Mouse (Mus musculus): ENCODE data around the gene Gcn1l1. TPM values are rescaled to one million over a fixed set of nuclear protein-coding genes. Genes with fewer than 3 reads are reported as not detected.

The Gcn1l1 gene
- polyA plus RNA-seq, 2 experiments, result 11.4 to 14.8 TPM

GRCm38 (mm10) chr5:115547421-115547820, 17.6 kb upstream of the Gcn1l1 start:
- TF ChIP-seq EP300 (IDR thresholded peaks at IDR 0.05; ENCODE audit: low read depth), result no peak
- H3K27me3 ChIP-seq (ENCODE audit: control insufficient read depth, insufficient read depth, low read length), result no peaks in the 10 kb centered on the region
- no peak overlapping the region for H3K9ac ChIP-seq (replicated peaks)
- ATAC-seq (ENCODE audit: insufficient read depth) (no peak), DNase-seq (ENCODE audit: low read depth in 3 of 3, low spot score in 3 of 3) (no peak)
- 76% methylated on average over 7 of the region's 7 CpGs for WGBS (ENCODE audit: insufficient replicate concordance)
- no peak overlapping the region for H3K27ac ChIP-seq
- peaks cover 5 to 11% of the 10 kb centered on the region in 2 experiments; a peak in 3 of 4 replicates for H3K4me1 ChIP-seq (replicated peaks; ENCODE audit: control insufficient read depth in 2 of 2, insufficient read depth in 2 of 2, low read length in 1 of 2)
- H3K4me3 ChIP-seq (ENCODE audit: insufficient read depth in 1 of 2, low read depth in 2 of 2, low read length in 2 of 2), result no peak overlapping the region
- peaks cover 2% of the 10 kb centered on the region; the same call in 1 of the 2 replicates for H3K36me3 ChIP-seq (replicated peaks; ENCODE audit: control insufficient read depth, insufficient read depth, low read depth)
- H3K9me3 ChIP-seq (ENCODE audit: control insufficient read depth, low read length), result no peaks in the 10 kb centered on the region
- H3K4me2 ChIP-seq (ENCODE audit: low read depth), result no peak overlapping the region

DNA sequence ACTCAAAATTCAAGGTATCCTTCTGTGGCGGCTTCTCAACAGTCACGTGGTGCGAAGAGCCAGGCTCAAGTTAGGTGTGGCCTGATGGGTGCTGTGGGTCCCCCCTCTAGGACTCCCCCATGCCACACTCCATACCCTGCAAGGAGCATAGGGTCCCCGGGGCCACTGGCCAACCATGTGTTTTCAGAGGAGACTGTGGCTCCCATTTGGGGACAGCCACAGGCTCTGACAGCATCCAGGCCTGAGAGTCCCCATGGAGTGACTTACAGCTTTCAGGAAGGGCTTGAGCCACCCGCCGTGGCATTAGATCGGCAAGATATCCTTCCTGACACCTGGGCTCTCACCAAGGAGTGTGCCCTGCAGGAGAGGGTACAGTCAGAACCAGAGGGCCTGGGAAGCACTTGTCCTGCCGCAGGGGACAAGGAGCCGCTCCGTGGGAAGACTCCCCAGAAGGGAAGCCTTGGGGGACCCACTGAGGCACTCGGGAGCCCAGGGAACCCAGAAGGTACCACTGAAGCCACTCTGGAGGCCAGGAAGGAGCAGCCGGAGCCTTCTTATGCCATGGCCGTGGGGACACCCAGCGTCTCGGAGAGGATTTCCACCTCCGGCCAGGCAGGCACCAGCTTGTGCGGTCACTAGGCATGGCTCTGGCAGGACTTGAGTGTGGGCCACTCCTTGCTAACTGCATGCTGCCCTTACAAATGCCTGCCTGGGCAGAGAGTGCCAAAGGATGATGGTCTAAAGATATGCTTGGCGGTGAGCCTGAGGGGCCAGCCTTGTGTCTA, 16.4 kb upstream of the Gcn1l1 start:
- TF ChIP-seq EP300 (IDR thresholded peaks at IDR 0.05; ENCODE audit: low read depth) (no peak), CTCF (IDR thresholded peaks at IDR 0.05; ENCODE audit: low read depth) (no peak)
- no peak overlapping the region for H3K27ac ChIP-seq
- H3K9ac ChIP-seq (replicated peaks), result no peak overlapping the region
- H3K27me3 ChIP-seq (ENCODE audit: control insufficient read depth, insufficient read depth, low read length), result no peaks in the 10 kb centered on the region
- H3K4me3 ChIP-seq (ENCODE audit: insufficient read depth in 1 of 2, low read depth in 2 of 2, low read length in 2 of 2), result no peak overlapping the region
- H3K9me3 ChIP-seq (ENCODE audit: control insufficient read depth, low read length), result no peaks in the 10 kb centered on the region
- DNase-seq (ENCODE audit: low read depth in 3 of 3, low spot score in 3 of 3), result no peak
- peaks cover 2% of the 10 kb centered on the region; the same call in 1 of the 2 replicates for H3K36me3 ChIP-seq (replicated peaks; ENCODE audit: control insufficient read depth, insufficient read depth, low read depth)
- WGBS (ENCODE audit: insufficient replicate concordance), result 85% methylated on average over 18 of the region's 18 CpGs
- H3K4me2 ChIP-seq (ENCODE audit: low read depth), result no peak overlapping the region
- H3K4me1 ChIP-seq (replicated peaks; ENCODE audit: control insufficient read depth in 2 of 2, insufficient read depth in 2 of 2, low read length in 1 of 2), result peaks cover 0 to 2% of the 10 kb centered on the region in 2 experiments; a peak in 1 of 4 replicates
- no peak for ATAC-seq (ENCODE audit: insufficient read depth)

GRCm38 (mm10) chr5:115550482-115551005, 14.5 kb upstream of the Gcn1l1 start:
- H3K4me2 ChIP-seq (ENCODE audit: low read depth), result no peak overlapping the region
- TF ChIP-seq CTCF (IDR thresholded peaks at IDR 0.05; ENCODE audit: low read depth), result no peak
- no peak for TF ChIP-seq EP300 (IDR thresholded peaks at IDR 0.05; ENCODE audit: low read depth)
- H3K36me3 ChIP-seq (replicated peaks; ENCODE audit: control insufficient read depth, insufficient read depth, low read depth), result peaks cover 2% of the 10 kb centered on the region; the same call in 1 of the 2 replicates

GRCm38 (mm10) chr5:115551386-115551785, 13.7 kb upstream of the Gcn1l1 start:
- H3K4me2 ChIP-seq (ENCODE audit: low read depth), result no peak overlapping the region
- TF ChIP-seq CTCF (IDR thresholded peaks at IDR 0.05; ENCODE audit: low read depth) (no peak), EP300 (IDR thresholded peaks at IDR 0.05; ENCODE audit: low read depth) (no peak)
- H3K9ac ChIP-seq (replicated peaks), result no peak overlapping the region
- H3K36me3 ChIP-seq (replicated peaks; ENCODE audit: control insufficient read depth, insufficient read depth, low read depth), result peaks cover 2% of the 10 kb centered on the region; the same call in 1 of the 2 replicates
- H3K4me3 ChIP-seq (ENCODE audit: insufficient read depth in 1 of 2, low read depth in 2 of 2, low read length in 2 of 2), result no peak overlapping the region
- H3K9me3 ChIP-seq (ENCODE audit: control insufficient read depth, low read length), result no peaks in the 10 kb centered on the region
- H3K4me1 ChIP-seq (replicated peaks; ENCODE audit: control insufficient read depth in 2 of 2, insufficient read depth in 2 of 2, low read length in 1 of 2), result peaks cover 0 to under 1% of the 10 kb centered on the region in 2 experiments; a peak in 1 of 4 replicates
- H3K27me3 ChIP-seq (ENCODE audit: control insufficient read depth, insufficient read depth, low read length), result no peaks in the 10 kb centered on the region
- ATAC-seq (ENCODE audit: insufficient read depth), result no peak
- WGBS (ENCODE audit: insufficient replicate concordance), result 79% methylated on average over 12 of the region's 12 CpGs
- DNase-seq (ENCODE audit: low read depth in 3 of 3, low spot score in 3 of 3), result no peak
- no peak overlapping the region for H3K27ac ChIP-seq

More at GRCm38 (mm10) chr5:115550482-115551005, 14.5 kb upstream of the Gcn1l1 start:
- Histone ChIP-seq H3K27ac (no peak overlapping the region), H3K9ac (replicated peaks) (no peak overlapping the region), H3K9me3 (ENCODE audit: control insufficient read depth, low read length) (no peaks in the 10 kb centered on the region), H3K4me1 (replicated peaks; ENCODE audit: control insufficient read depth in 2 of 2, insufficient read depth in 2 of 2, low read length in 1 of 2) (no peaks in the 10 kb centered on the region), H3K4me3 (ENCODE audit: insufficient read depth in 1 of 2, low read depth in 2 of 2, low read length in 2 of 2) (no peak overlapping the region), H3K27me3 (ENCODE audit: control insufficient read depth, insufficient read depth, low read length) (no peaks in the 10 kb centered on the region)
- WGBS (ENCODE audit: insufficient replicate concordance), result 72% methylated on average over 11 of the region's 11 CpGs
- no peak for ATAC-seq (ENCODE audit: insufficient read depth)
- no peak for DNase-seq (ENCODE audit: low read depth in 3 of 3, low spot score in 3 of 3)

DNA sequence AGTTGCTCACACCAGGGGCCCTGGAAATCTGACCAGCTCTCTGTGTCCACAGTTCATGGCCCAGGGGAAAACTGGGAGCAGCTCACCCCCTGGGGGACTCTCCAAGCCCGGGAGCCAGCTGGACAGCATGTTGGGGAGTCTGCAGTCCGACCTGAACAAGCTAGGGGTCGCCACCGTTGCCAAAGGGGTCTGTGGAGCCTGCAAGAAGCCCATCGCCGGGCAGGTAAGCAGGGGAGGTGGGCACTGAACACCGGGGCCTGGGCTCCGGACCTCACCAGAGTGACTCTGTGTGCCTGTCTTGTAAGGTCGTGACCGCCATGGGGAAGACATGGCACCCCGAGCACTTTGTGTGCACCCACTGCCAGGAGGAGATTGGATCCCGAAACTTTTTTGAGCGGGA, 13.3 kb upstream of the Gcn1l1 start:
- no peak for DNase-seq (ENCODE audit: low read depth in 3 of 3, low spot score in 3 of 3)
- 80% methylated on average over 13 of the region's 13 CpGs for WGBS (ENCODE audit: insufficient replicate concordance)
- no peak for ATAC-seq (ENCODE audit: insufficient read depth)

More for the DNA sequence above, 13.3 kb upstream of the Gcn1l1 start:
- Histone ChIP-seq H3K4me3 (ENCODE audit: insufficient read depth in 1 of 2, low read depth in 2 of 2, low read length in 2 of 2) (no peak overlapping the region), H3K36me3 (replicated peaks; ENCODE audit: control insufficient read depth, insufficient read depth, low read depth) (no peaks in the 10 kb centered on the region; the same call in 1 of the 2 replicates), H3K27me3 (ENCODE audit: control insufficient read depth, insufficient read depth, low read length) (no peaks in the 10 kb centered on the region), H3K9ac (replicated peaks) (no peak overlapping the region), H3K27ac (no peak overlapping the region), H3K9me3 (ENCODE audit: control insufficient read depth, low read length) (no peaks in the 10 kb centered on the region), H3K4me2 (ENCODE audit: low read depth) (no peak overlapping the region), H3K4me1 (replicated peaks; ENCODE audit: control insufficient read depth in 2 of 2, insufficient read depth in 2 of 2, low read length in 1 of 2) (peaks cover 0 to 2% of the 10 kb centered on the region in 2 experiments; a peak in 1 of 4 replicates)
- TF ChIP-seq EP300 (IDR thresholded peaks at IDR 0.05; ENCODE audit: low read depth), result no peak
- TF ChIP-seq CTCF (IDR thresholded peaks at IDR 0.05; ENCODE audit: low read depth), result no peak
